Mouse (Mus musculus): Measurements from ENCODE around the gene Cttn. TPM values are rescaled to one million over a fixed set of nuclear protein-coding genes. Genes with fewer than 3 reads are reported as not detected.

Gene Cttn
- total and polyA plus RNA-seq, 3 experiments, result 0.55 TPM; not detected in 2

DNA sequence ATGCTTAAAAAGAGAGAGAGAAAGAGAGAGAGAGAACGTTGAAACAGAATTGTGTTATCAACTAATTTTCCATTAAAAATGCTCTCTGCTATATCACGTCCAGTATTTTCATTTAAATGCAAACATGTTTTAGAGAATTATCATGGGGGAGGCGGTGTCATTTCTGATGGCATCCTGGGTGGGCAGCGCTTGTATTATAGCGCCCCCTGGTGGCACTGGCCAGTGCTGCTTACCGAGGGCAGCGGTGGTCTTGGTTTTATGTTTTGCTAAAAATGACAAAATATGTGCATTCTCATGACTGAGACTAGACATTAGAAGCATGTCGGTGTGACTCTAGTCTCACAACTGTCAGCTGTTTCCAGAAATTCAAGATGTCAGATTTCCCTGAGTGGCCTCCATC lies 44.9 kb downstream of the Cttn start:
- Histone ChIP-seq H3K9me3 (replicated peaks; ENCODE audit: low read length) (peaks cover 4% of the 10 kb centered on the region), H3K4me3 (replicated peaks in 1 of 3; ENCODE audit: low read depth in 2 of 3, low read length in 2 of 3, poor library complexity in 1 of 3) (no peak overlapping the region), H3K27me3 (replicated peaks) (peaks cover 84% of the 10 kb centered on the region), H3K27ac (ENCODE audit: insufficient read depth, low read depth) (no peak overlapping the region), H3K4me1 (ENCODE audit: control insufficient read depth in 1 of 2, insufficient read depth in 2 of 2) (no peaks in the 10 kb centered on the region), H3K36me3 (replicated peaks in 1 of 2; ENCODE audit: control insufficient read depth in 1 of 2, insufficient read depth in 1 of 2, low read length in 1 of 2) (no peaks in the 10 kb centered on the region), H3K79me2 (replicated peaks; ENCODE audit: control insufficient read depth, extremely low read depth, insufficient read depth, poor library complexity, severe bottlenecking) (no peaks in the 10 kb centered on the region), H3K9ac (ENCODE audit: insufficient read depth, low read depth) (no peak overlapping the region), H3K4me2 (ENCODE audit: insufficient read depth, low read depth, poor library complexity, severe bottlenecking) (no peak overlapping the region)
- in situ Hi-C loops (cut with MboI; ENCODE audit: low pct_ligation_motif_present, low pct_unique_long_range_greater_than_20kb, low sequenced_read_pairs) (loop anchor here (10.0 to 25.0 kb wide), 2 partner anchors 211 to 339 kb away; no protein-coding TSS in a partner anchor), dilution Hi-C loops (cut with MboI; ENCODE audit: extremely low pct_ligation_motif_present, extremely low pct_unique_long_range_greater_than_20kb, low sequenced_read_pairs) (no loop called here)
- peak; percentile 16 for DNase-seq (ENCODE audit: extremely low read depth)
- TF ChIP-seq CTCF (conservative IDR thresholded peaks at IDR 0.05 in 1 of 2, IDR thresholded peaks at IDR 0.05 in 1 of 2; ENCODE audit: low read depth in 2 of 2, low read length in 2 of 2) (peak; percentile 89 to 92), SMC3 (IDR thresholded peaks at IDR 0.05; ENCODE audit: low read depth, low read length) (peak; percentile 80), GABPA (IDR thresholded peaks at IDR 0.05; ENCODE audit: insufficient replicate concordance, low read depth, low read length) (no peak), RAD21 (IDR thresholded peaks at IDR 0.05; ENCODE audit: low read depth, low read length) (peak; percentile 82)

DNA sequence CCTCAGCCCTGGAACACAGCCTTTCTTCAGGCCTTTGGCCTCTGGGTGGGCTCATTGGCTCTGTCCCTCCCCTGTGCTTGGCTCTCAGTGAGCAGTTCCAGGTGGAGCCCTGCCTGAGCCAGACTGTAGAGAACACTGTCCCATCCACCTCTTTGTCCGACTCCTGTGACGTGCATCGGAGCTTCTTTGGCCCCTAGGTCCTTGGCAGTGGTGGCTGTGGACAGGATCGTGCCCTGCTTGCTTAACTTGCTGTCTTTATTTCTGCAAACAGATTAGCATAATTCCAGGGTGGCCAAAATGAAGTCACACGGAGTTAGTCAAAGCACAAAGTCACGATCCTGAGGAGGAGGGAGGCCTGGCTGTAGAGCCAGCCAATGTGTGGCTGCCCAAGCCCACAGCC lies 49.3 kb downstream of the Cttn start:
- dilution Hi-C loops (cut with MboI; ENCODE audit: extremely low pct_ligation_motif_present, extremely low pct_unique_long_range_greater_than_20kb, low sequenced_read_pairs) (no loop called here), in situ Hi-C loops (cut with MboI; ENCODE audit: low pct_ligation_motif_present, low pct_unique_long_range_greater_than_20kb, low sequenced_read_pairs) (loop anchor here (10.0 kb wide), 1 partner anchor 207 kb away; no protein-coding TSS in a partner anchor)
- Histone ChIP-seq H3K27me3 (replicated peaks) (peaks cover 84% of the 10 kb centered on the region), H3K27ac (ENCODE audit: insufficient read depth, low read depth) (no peak overlapping the region), H3K79me2 (replicated peaks; ENCODE audit: control insufficient read depth, extremely low read depth, insufficient read depth, poor library complexity, severe bottlenecking) (no peaks in the 10 kb centered on the region), H3K4me1 (ENCODE audit: control insufficient read depth in 1 of 2, insufficient read depth in 2 of 2) (0 out of 4 replicates have a peak, but pooled peaks cover 0 to 6% of the 10 kb centered on the region in 2 experiments), H3K9ac (ENCODE audit: insufficient read depth, low read depth) (no peak overlapping the region), H3K4me2 (ENCODE audit: insufficient read depth, low read depth, poor library complexity, severe bottlenecking) (no peak overlapping the region), H3K9me3 (replicated peaks; ENCODE audit: low read length) (no peaks in the 10 kb centered on the region), H3K4me3 (replicated peaks in 1 of 3; ENCODE audit: low read depth in 2 of 3, low read length in 2 of 3, poor library complexity in 1 of 3) (no peak overlapping the region), H3K36me3 (replicated peaks in 1 of 2; ENCODE audit: control insufficient read depth in 1 of 2, insufficient read depth in 1 of 2, low read length in 1 of 2) (no peaks in the 10 kb centered on the region)
- no peak for TF ChIP-seq MEF2A (IDR thresholded peaks at IDR 0.05; ENCODE audit: borderline replicate concordance, low read depth, low read length)
- TF ChIP-seq E2F4 (IDR thresholded peaks at IDR 0.05; ENCODE audit: insufficient replicate concordance, low read depth, low read length), result no peak
- no peak for TF ChIP-seq ZMIZ1 (IDR thresholded peaks at IDR 0.05; ENCODE audit: low read depth, low read length)
- TF ChIP-seq NELFE (IDR thresholded peaks at IDR 0.05; ENCODE audit: low read depth, low read length), result no peak
- TF ChIP-seq BHLHE40 (IDR thresholded peaks at IDR 0.05; ENCODE audit: low read depth, low read length), result no peak
- no peak for TF ChIP-seq MAX (IDR thresholded peaks at IDR 0.05; ENCODE audit: low read length)
- no peak for TF ChIP-seq SIN3A (IDR thresholded peaks at IDR 0.05; ENCODE audit: low read length)
- no peak for TF ChIP-seq HCFC1 (IDR thresholded peaks at IDR 0.05; ENCODE audit: low read depth, low read length)
- no peak for TF ChIP-seq GABPA (IDR thresholded peaks at IDR 0.05; ENCODE audit: insufficient replicate concordance, low read depth, low read length)
- TF ChIP-seq ZNF384 (IDR thresholded peaks at IDR 0.05; ENCODE audit: low read depth, low read length), result no peak
- no peak for DNase-seq (ENCODE audit: extremely low read depth)

DNA sequence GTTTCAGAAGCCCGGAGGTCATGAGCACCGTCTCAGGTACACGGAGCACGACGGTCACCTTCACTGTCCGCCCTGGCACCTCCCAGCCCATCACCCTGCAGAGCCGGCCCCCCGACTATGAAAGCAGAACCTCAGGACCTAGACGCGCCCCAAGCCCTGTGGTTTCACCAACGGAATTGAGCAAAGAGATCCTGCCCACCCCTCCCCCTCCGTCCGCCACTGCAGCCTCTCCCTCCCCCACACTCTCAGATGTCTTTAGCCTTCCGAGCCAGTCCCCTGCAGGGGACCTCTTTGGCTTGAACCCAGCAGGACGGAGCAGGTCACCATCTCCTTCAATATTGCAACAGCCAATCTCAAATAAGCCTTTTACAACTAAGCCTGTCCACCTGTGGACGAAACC lies 50.3 kb downstream of the Cttn start:
- Histone ChIP-seq H3K9ac (ENCODE audit: insufficient read depth, low read depth) (no peak overlapping the region), H3K36me3 (replicated peaks in 1 of 2; ENCODE audit: control insufficient read depth in 1 of 2, insufficient read depth in 1 of 2, low read length in 1 of 2) (no peaks in the 10 kb centered on the region), H3K9me3 (replicated peaks; ENCODE audit: low read length) (no peaks in the 10 kb centered on the region), H3K79me2 (replicated peaks; ENCODE audit: control insufficient read depth, extremely low read depth, insufficient read depth, poor library complexity, severe bottlenecking) (no peaks in the 10 kb centered on the region), H3K4me1 (ENCODE audit: control insufficient read depth in 1 of 2, insufficient read depth in 2 of 2) (0 out of 4 replicates have a peak, but pooled peaks cover 0 to 6% of the 10 kb centered on the region in 2 experiments), H3K27ac (ENCODE audit: insufficient read depth, low read depth) (no peak overlapping the region), H3K27me3 (replicated peaks) (peaks cover 88% of the 10 kb centered on the region), H3K4me2 (ENCODE audit: insufficient read depth, low read depth, poor library complexity, severe bottlenecking) (no peak overlapping the region), H3K4me3 (replicated peaks in 1 of 3; ENCODE audit: low read depth in 2 of 3, low read length in 2 of 3, poor library complexity in 1 of 3) (no peak overlapping the region)
- in situ Hi-C loops (cut with MboI; ENCODE audit: low pct_ligation_motif_present, low pct_unique_long_range_greater_than_20kb, low sequenced_read_pairs), result loop anchor here (10.0 kb wide), 1 partner anchor 206 kb away; no protein-coding TSS in a partner anchor
- dilution Hi-C loops (cut with MboI; ENCODE audit: extremely low pct_ligation_motif_present, extremely low pct_unique_long_range_greater_than_20kb, low sequenced_read_pairs), result no loop called here
- TF ChIP-seq MAX (IDR thresholded peaks at IDR 0.05; ENCODE audit: low read length) (no peak), RAD21 (IDR thresholded peaks at IDR 0.05; ENCODE audit: low read depth, low read length) (no peak), BHLHE40 (IDR thresholded peaks at IDR 0.05; ENCODE audit: low read depth, low read length) (no peak), ZMIZ1 (IDR thresholded peaks at IDR 0.05; ENCODE audit: low read depth, low read length) (no peak), IRF4 (IDR thresholded peaks at IDR 0.05; ENCODE audit: low read depth, low read length) (no peak), JUN (IDR thresholded peaks at IDR 0.05; ENCODE audit: insufficient read depth, low read depth, low read length) (no peak), NELFE (IDR thresholded peaks at IDR 0.05; ENCODE audit: low read depth, low read length) (no peak), RCOR1 (conservative IDR thresholded peaks at IDR 0.05; ENCODE audit: low read depth, low read length) (no peak), TBP (conservative IDR thresholded peaks at IDR 0.05; ENCODE audit: low read depth, low read length) (no peak), CHD2 (IDR thresholded peaks at IDR 0.05; ENCODE audit: low read length) (no peak), MAZ (IDR thresholded peaks at IDR 0.05; ENCODE audit: low read depth, low read length) (no peak), POLR2AphosphoS2 (IDR thresholded peaks at IDR 0.05; ENCODE audit: low read depth, low read length) (no peak), ZC3H11A (IDR thresholded peaks at IDR 0.05; ENCODE audit: low read depth, low read length) (no peak)
- DNase-seq (ENCODE audit: extremely low read depth), result no peak

All from CH12.LX (cell line).